Mouse (Mus musculus): ENCODE measurements around the gene Gm20388. TPM values are rescaled to one million over a fixed set of nuclear protein-coding genes. Genes with fewer than 3 reads are reported as not detected.

The Gm20388 gene
- polyA plus RNA-seq, 1 experiment, result 10.6 TPM

GRCm38 (mm10) chr8:122586749-122587148 is 2676.1 kb downstream of the Gm20388 start:
- H3K4me1 ChIP-seq (ENCODE audit: control insufficient read depth, insufficient read depth, low read length), result no peaks in the 10 kb centered on the region; the same call in 1 of the 2 replicates
- no peak overlapping the region for H3K4me3 ChIP-seq (replicated peaks; ENCODE audit: control insufficient read depth, low read depth, low read length)
- no peak overlapping the region for H3K27ac ChIP-seq (ENCODE audit: control insufficient read depth, insufficient read depth, low read depth, low read length, poor library complexity)
- no peak for TF ChIP-seq CTCF (IDR thresholded peaks at IDR 0.05; ENCODE audit: control insufficient read depth, insufficient read depth, low read length)
- TF ChIP-seq POLR2A (IDR thresholded peaks at IDR 0.05; ENCODE audit: borderline replicate concordance, control insufficient read depth, low read depth, low read length), result no peak
- 82% methylated on average over 10 of the region's 10 CpGs for WGBS

GRCm38 (mm10) chr8:122593240-122593639 is 2682.6 kb downstream of the Gm20388 start:
- Histone ChIP-seq H3K27ac (ENCODE audit: control insufficient read depth, insufficient read depth, low read depth, low read length, poor library complexity) (peak overlapping the region; percentile 83), H3K4me1 (ENCODE audit: control insufficient read depth, insufficient read depth, low read length) (peaks cover 18% of the 10 kb centered on the region), H3K4me3 (replicated peaks; ENCODE audit: control insufficient read depth, low read depth, low read length) (peak overlapping the region; percentile 2)
- WGBS, result 40% methylated on average over 12 of the region's 12 CpGs
- TF ChIP-seq CTCF (IDR thresholded peaks at IDR 0.05; ENCODE audit: control insufficient read depth, insufficient read depth, low read length) (no peak), POLR2A (IDR thresholded peaks at IDR 0.05; ENCODE audit: borderline replicate concordance, control insufficient read depth, low read depth, low read length) (0 out of 2 replicates have a peak, but pooled peaks have one; percentile 41)

- peak overlapping the region; percentile 16 for H3K4me3 ChIP-seq (replicated peaks; ENCODE audit: control insufficient read depth, low read depth, low read length)
- peak overlapping the region; percentile 83 for H3K27ac ChIP-seq (ENCODE audit: control insufficient read depth, insufficient read depth, low read depth, low read length, poor library complexity)
- 75% methylated on average over 19 of the region's 19 CpGs for whole genome bisulfite sequencing
- peaks cover 18% of the 10 kb centered on the region for H3K4me1 ChIP-seq (ENCODE audit: control insufficient read depth, insufficient read depth, low read length)
- TF ChIP-seq POLR2A (IDR thresholded peaks at IDR 0.05; ENCODE audit: borderline replicate concordance, control insufficient read depth, low read depth, low read length), result no peak
- TF ChIP-seq CTCF (IDR thresholded peaks at IDR 0.05; ENCODE audit: control insufficient read depth, insufficient read depth, low read length), result no peak
Measured at GRCm38 (mm10) chr8:122593783-122594507, 2683.3 kb downstream of the Gm20388 start.

- peak overlapping the region; percentile 35 for H3K4me3 ChIP-seq (replicated peaks; ENCODE audit: control insufficient read depth, low read depth, low read length)
- H3K4me1 ChIP-seq (ENCODE audit: control insufficient read depth, insufficient read depth, low read length), result peaks cover 18% of the 10 kb centered on the region
- 18% methylated on average over 4 of the region's 4 CpGs for WGBS
- peak overlapping the region; percentile 83 for H3K27ac ChIP-seq (ENCODE audit: control insufficient read depth, insufficient read depth, low read depth, low read length, poor library complexity)
- TF ChIP-seq POLR2A (IDR thresholded peaks at IDR 0.05; ENCODE audit: borderline replicate concordance, control insufficient read depth, low read depth, low read length), result no peak
- no peak for TF ChIP-seq CTCF (IDR thresholded peaks at IDR 0.05; ENCODE audit: control insufficient read depth, insufficient read depth, low read length)
Measured at GRCm38 (mm10) chr8:122596031-122596430, 2685.4 kb downstream of the Gm20388 start.

GRCm38 (mm10) chr8:122600666-122601065 is 2690.0 kb downstream of the Gm20388 start:
- no peak for TF ChIP-seq CTCF (IDR thresholded peaks at IDR 0.05; ENCODE audit: control insufficient read depth, insufficient read depth, low read length)
- TF ChIP-seq POLR2A (IDR thresholded peaks at IDR 0.05; ENCODE audit: borderline replicate concordance, control insufficient read depth, low read depth, low read length), result no peak
- no peak overlapping the region for H3K4me3 ChIP-seq (replicated peaks; ENCODE audit: control insufficient read depth, low read depth, low read length)
- no peaks in the 10 kb centered on the region; the same call in 1 of the 2 replicates for H3K4me1 ChIP-seq (ENCODE audit: control insufficient read depth, insufficient read depth, low read length)
- no peak overlapping the region for H3K27ac ChIP-seq (ENCODE audit: control insufficient read depth, insufficient read depth, low read depth, low read length, poor library complexity)
- 92% methylated on average over 9 of the region's 9 CpGs for WGBS

GRCm38 (mm10) chr8:122604640-122605039 is 2694.0 kb downstream of the Gm20388 start:
- WGBS, result 29% methylated on average over 1 of the region's 1 CpGs
- H3K4me1 ChIP-seq (ENCODE audit: control insufficient read depth, insufficient read depth, low read length), result peaks cover 1% of the 10 kb centered on the region; the same call in 1 of the 2 replicates
- peak overlapping the region; percentile 42; the same call in 1 of the 2 replicates for H3K27ac ChIP-seq (ENCODE audit: control insufficient read depth, insufficient read depth, low read depth, low read length, poor library complexity)
- TF ChIP-seq CTCF (IDR thresholded peaks at IDR 0.05; ENCODE audit: control insufficient read depth, insufficient read depth, low read length), result no peak
- no peak for TF ChIP-seq POLR2A (IDR thresholded peaks at IDR 0.05; ENCODE audit: borderline replicate concordance, control insufficient read depth, low read depth, low read length)
- H3K4me3 ChIP-seq (replicated peaks; ENCODE audit: control insufficient read depth, low read depth, low read length), result no peak overlapping the region

GRCm38 (mm10) chr8:122605367-122605766 is 2694.7 kb downstream of the Gm20388 start:
- peak overlapping the region; percentile 42 for H3K27ac ChIP-seq (ENCODE audit: control insufficient read depth, insufficient read depth, low read depth, low read length, poor library complexity)
- TF ChIP-seq CTCF (IDR thresholded peaks at IDR 0.05; ENCODE audit: control insufficient read depth, insufficient read depth, low read length) (no peak), POLR2A (IDR thresholded peaks at IDR 0.05; ENCODE audit: borderline replicate concordance, control insufficient read depth, low read depth, low read length) (no peak)
- 52% methylated on average over 4 of the region's 4 CpGs for WGBS
- peaks cover 1% of the 10 kb centered on the region; the same call in 1 of the 2 replicates for H3K4me1 ChIP-seq (ENCODE audit: control insufficient read depth, insufficient read depth, low read length)
- no peak overlapping the region for H3K4me3 ChIP-seq (replicated peaks; ENCODE audit: control insufficient read depth, low read depth, low read length)

- 68% methylated on average over 11 of the region's 12 CpGs for WGBS
- H3K27ac ChIP-seq (ENCODE audit: control insufficient read depth, insufficient read depth, low read depth, low read length, poor library complexity), result no peak overlapping the region
- no peak overlapping the region for H3K4me3 ChIP-seq (replicated peaks; ENCODE audit: control insufficient read depth, low read depth, low read length)
- no peak for TF ChIP-seq POLR2A (IDR thresholded peaks at IDR 0.05; ENCODE audit: borderline replicate concordance, control insufficient read depth, low read depth, low read length)
- TF ChIP-seq CTCF (IDR thresholded peaks at IDR 0.05; ENCODE audit: control insufficient read depth, insufficient read depth, low read length), result no peak
- peaks cover 1% of the 10 kb centered on the region; the same call in 1 of the 2 replicates for H3K4me1 ChIP-seq (ENCODE audit: control insufficient read depth, insufficient read depth, low read length)
Measured at GRCm38 (mm10) chr8:122606810-122607209, 2696.2 kb downstream of the Gm20388 start.

Data from bone marrow, adult 2 months (tissue).